In the genomic region with DNA sequence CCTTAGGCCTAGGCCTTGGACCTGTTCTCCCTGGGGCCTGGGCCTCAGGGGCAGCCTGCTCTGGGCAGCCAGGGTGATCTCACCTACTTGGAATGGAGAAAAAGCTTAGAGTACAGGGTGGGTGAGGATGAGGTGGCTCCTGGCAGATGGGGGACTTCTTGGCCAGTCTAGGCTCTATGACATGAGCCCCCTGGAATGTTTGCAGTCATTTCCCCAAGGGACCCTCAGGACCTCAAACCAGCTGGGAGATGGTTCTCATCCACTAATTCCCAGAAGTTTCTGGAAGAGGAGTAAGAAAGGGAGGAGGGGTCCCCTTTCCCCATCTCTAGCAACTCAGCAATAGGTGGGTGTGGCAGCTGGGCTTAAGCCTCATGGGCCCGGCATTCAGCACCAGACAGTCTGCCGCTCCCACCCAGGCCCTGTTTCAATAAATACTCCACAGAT, we compare ENCODE assay signal across 15 mouse cellular contexts. TPM values are rescaled to one million over a fixed set of nuclear protein-coding genes. Genes with fewer than 3 reads are reported as not detected.
DNase-seq lines count a peak whose midpoint lies in the region; ATAC-seq lines count a peak whose summit lies in the region.
"Had no signal": no experiment of that assay in that cellular context is flagged by ENCODE, and none has a peak within 500 bp of the region (broad histone marks: within the 10 kb centered on the region; RNA-seq: fewer than 3 reads in every experiment).

No protein-coding gene starts in this region.

- no peak overlapping the region for H3K4me3 ChIP-seq in lung, embryonic 16.5 days (ENCODE audit: low read length)
- no peak overlapping the region for H3K4me3 ChIP-seq in embryonic facial prominence, embryonic 14.5 days (ENCODE audit: low read depth, low read length)
- no peak overlapping the region for H3K4me3 ChIP-seq in stomach, embryonic 15.5 days (replicated peaks)
- H3K4me3 ChIP-seq in hindbrain, embryonic 14.5 days (replicated peaks; ENCODE audit: low read length), result no peak overlapping the region
- H3K4me3 ChIP-seq in neural tube, embryonic 15.5 days (replicated peaks), result no peak overlapping the region
- H3K4me3 ChIP-seq: forebrain, embryonic 12.5 days; liver, embryonic 12.5 days; neural tube, embryonic 13.5 days had no signal

- intact Hi-C loops in heart, postnatal 14 days (cut with DNase I), result no loop called here

- H3K4me1 ChIP-seq in lung, embryonic 16.5 days (replicated peaks; ENCODE audit: control insufficient read depth, insufficient read depth, low read length), result peaks cover 36% of the 10 kb centered on the region
- H3K4me1 ChIP-seq in embryonic facial prominence, embryonic 14.5 days (ENCODE audit: control insufficient read depth, insufficient read depth, low read length), result peaks cover 16% of the 10 kb centered on the region
- H3K4me1 ChIP-seq in stomach, embryonic 15.5 days, result peaks cover 50% of the 10 kb centered on the region
- 0 out of 2 replicates have a peak, but pooled peaks cover 15% of the 10 kb centered on the region for H3K4me1 ChIP-seq in hindbrain, embryonic 14.5 days (replicated peaks; ENCODE audit: control insufficient read depth, insufficient read depth, low read length)
- peaks cover 7% of the 10 kb centered on the region; the same call in 1 of the 2 replicates for H3K4me1 ChIP-seq in neural tube, embryonic 15.5 days

- H3K9me3 ChIP-seq in lung, embryonic 16.5 days (ENCODE audit: control insufficient read depth, low read length), result no peaks in the 10 kb centered on the region
- H3K9me3 ChIP-seq in embryonic facial prominence, embryonic 14.5 days (ENCODE audit: control insufficient read depth, low read length), result no peaks in the 10 kb centered on the region
- H3K9me3 ChIP-seq in stomach, embryonic 15.5 days, result no peaks in the 10 kb centered on the region
- H3K9me3 ChIP-seq in hindbrain, embryonic 14.5 days (ENCODE audit: control insufficient read depth, low read length), result no peaks in the 10 kb centered on the region
- no peaks in the 10 kb centered on the region for H3K9me3 ChIP-seq in neural tube, embryonic 15.5 days (replicated peaks)
- H3K9me3 ChIP-seq: forebrain, embryonic 12.5 days; liver, embryonic 12.5 days; neural tube, embryonic 13.5 days had no signal

- H3K9ac ChIP-seq in lung, embryonic 16.5 days (ENCODE audit: low read length), result no peak overlapping the region
- no peak overlapping the region for H3K9ac ChIP-seq in embryonic facial prominence, embryonic 14.5 days (ENCODE audit: low read depth, low read length)
- no peak overlapping the region for H3K9ac ChIP-seq in stomach, embryonic 15.5 days
- no peak overlapping the region for H3K9ac ChIP-seq in hindbrain, embryonic 14.5 days
- no peak overlapping the region for H3K9ac ChIP-seq in neural tube, embryonic 15.5 days (replicated peaks)
- H3K9ac ChIP-seq: forebrain, embryonic 12.5 days; liver, embryonic 12.5 days; neural tube, embryonic 13.5 days had no signal

- H3K27me3 ChIP-seq in lung, embryonic 16.5 days (ENCODE audit: control insufficient read depth, insufficient read depth, low read depth, low read length), result no peaks in the 10 kb centered on the region
- H3K27me3 ChIP-seq in embryonic facial prominence, embryonic 14.5 days (replicated peaks; ENCODE audit: control insufficient read depth, insufficient read depth, low read length), result no peaks in the 10 kb centered on the region
- no peaks in the 10 kb centered on the region for H3K27me3 ChIP-seq in stomach, embryonic 15.5 days (replicated peaks)
- H3K27me3 ChIP-seq in hindbrain, embryonic 14.5 days (ENCODE audit: control insufficient read depth, insufficient read depth, low read length), result no peaks in the 10 kb centered on the region
- H3K27me3 ChIP-seq in neural tube, embryonic 15.5 days (replicated peaks), result no peaks in the 10 kb centered on the region
- H3K27me3 ChIP-seq: forebrain, embryonic 12.5 days; neural tube, embryonic 13.5 days had no signal

- H3K36me3 ChIP-seq in lung, embryonic 16.5 days (ENCODE audit: control insufficient read depth, insufficient read depth, low read length), result no peaks in the 10 kb centered on the region
- H3K36me3 ChIP-seq in embryonic facial prominence, embryonic 14.5 days (ENCODE audit: control insufficient read depth, insufficient read depth, low read length), result 0 out of 2 replicates have a peak, but pooled peaks cover 2% of the 10 kb centered on the region
- H3K36me3 ChIP-seq in stomach, embryonic 15.5 days, result no peaks in the 10 kb centered on the region
- no peaks in the 10 kb centered on the region for H3K36me3 ChIP-seq in hindbrain, embryonic 14.5 days (replicated peaks; ENCODE audit: control insufficient read depth, insufficient read depth)
- H3K36me3 ChIP-seq in neural tube, embryonic 15.5 days, result no peaks in the 10 kb centered on the region
- H3K36me3 ChIP-seq: forebrain, embryonic 12.5 days; liver, embryonic 12.5 days; neural tube, embryonic 13.5 days had no signal

- peak overlapping the region; percentile 60 for H3K27ac ChIP-seq in lung, embryonic 16.5 days (ENCODE audit: low read length)
- no peak overlapping the region for H3K27ac ChIP-seq in embryonic facial prominence, embryonic 14.5 days (replicated peaks; ENCODE audit: low read depth, low read length)
- H3K27ac ChIP-seq in stomach, embryonic 15.5 days, result peak overlapping the region; percentile 66; the same call in 1 of the 2 replicates
- H3K27ac ChIP-seq in hindbrain, embryonic 14.5 days, result no peak overlapping the region
- no peak overlapping the region for H3K27ac ChIP-seq in neural tube, embryonic 15.5 days (replicated peaks)
- H3K27ac ChIP-seq: forebrain, embryonic 12.5 days; liver, embryonic 12.5 days; neural tube, embryonic 13.5 days had no signal

- peak; percentile 37 for ATAC-seq in lung, embryonic 16.5 days (ENCODE audit: low read depth)
- no peak for ATAC-seq in embryonic facial prominence, embryonic 14.5 days (ENCODE audit: low read depth)
- ATAC-seq in stomach, embryonic 15.5 days (ENCODE audit: insufficient read depth, low FRiP score, low read depth), result 0 out of 2 replicates have a peak, but pooled peaks have one; percentile 15
- no peak for ATAC-seq in hindbrain, embryonic 14.5 days (ENCODE audit: low FRiP score)
- ATAC-seq in neural tube, embryonic 15.5 days (ENCODE audit: low FRiP score), result no peak
- ATAC-seq: liver, embryonic 12.5 days had no signal

- no peak overlapping the region for H3K4me2 ChIP-seq in lung, embryonic 16.5 days (ENCODE audit: low read depth, low read length)
- H3K4me2 ChIP-seq in embryonic facial prominence, embryonic 14.5 days (ENCODE audit: low read depth, low read length), result no peak overlapping the region
- H3K4me2 ChIP-seq in stomach, embryonic 15.5 days, result no peak overlapping the region
- H3K4me2 ChIP-seq in hindbrain, embryonic 14.5 days (replicated peaks), result no peak overlapping the region
- H3K4me2 ChIP-seq in neural tube, embryonic 15.5 days, result no peak overlapping the region
- H3K4me2 ChIP-seq: forebrain, embryonic 12.5 days; liver, embryonic 12.5 days; midbrain, embryonic 11.5 days; neural tube, embryonic 13.5 days had no signal

- no peak for DNase-seq in lung, postnatal 25 days (ENCODE audit: low spot score)
- DNase-seq in embryonic facial prominence, embryonic 14.5 days (ENCODE audit: low spot score), result peak; percentile 55
- peak; percentile 47 to 54 for DNase-seq in heart, postnatal 14 days
- DNase-seq in hindbrain, embryonic 14.5 days (ENCODE audit: low spot score), result no peak
- no peak for DNase-seq in urinary bladder, postnatal 14 days (ENCODE audit: low spot score)
- DNase-seq: right cerebral cortex, postnatal 25 days had no signal

- WGBS in lung, embryonic 16.5 days, result 49% methylated on average over 2 of the region's 2 CpGs
- 33% methylated on average over 2 of the region's 2 CpGs for WGBS in embryonic facial prominence, embryonic 14.5 days
- 33% methylated on average over 2 of the region's 2 CpGs for WGBS in stomach, embryonic 15.5 days
- 57% methylated on average over 2 of the region's 2 CpGs for WGBS in hindbrain, embryonic 14.5 days
- WGBS in neural tube, embryonic 15.5 days, result 69% methylated on average over 2 of the region's 2 CpGs

RNA-seq across cellular contexts. Expression of a gene that starts 13.6 kb away (rescaled TPM):
- polyA plus RNA-seq in lung, embryonic 16.5 days (2015; fragmentation: Nextera tagmentation; extraction: Ambion mirVana), result 38.6 and 42.4 TPM in 2 replicates
- 68.7 and 74.1 TPM in 2 replicates for polyA plus RNA-seq in embryonic facial prominence, embryonic 14.5 days (2014; fragmentation: Nextera tagmentation; extraction: Ambion mirVana)
- 10 to 100 TPM; 50.5 to 53.2 TPM for total RNA-seq in heart, postnatal 14 days (2021)
- 42.1 and 49.2 TPM in 2 replicates for polyA plus RNA-seq in stomach, embryonic 15.5 days (2015; fragmentation: Nextera tagmentation; extraction: Ambion mirVana)
- 7.9 and 9.6 TPM in 2 replicates for polyA plus RNA-seq in hindbrain, embryonic 14.5 days (2014; fragmentation: Nextera tagmentation; extraction: Ambion mirVana)
- polyA plus RNA-seq in neural tube, embryonic 15.5 days (2015; fragmentation: Nextera tagmentation; extraction: Ambion mirVana), result 10.2 and 12.1 TPM in 2 replicates
- total RNA-seq: common myeloid progenitor, adult 5-6 weeks; granulocyte monocyte progenitor cell, adult 5-6 weeks had no signal

RNA-seq across cellular contexts. Expression of a gene that starts 46.4 kb away (rescaled TPM):
- 28.7 and 28.8 TPM in 2 replicates for polyA plus RNA-seq in lung, embryonic 16.5 days (2015; fragmentation: Nextera tagmentation; extraction: Ambion mirVana)
- polyA plus RNA-seq in embryonic facial prominence, embryonic 14.5 days (2014; fragmentation: Nextera tagmentation; extraction: Ambion mirVana), result 25.0 and 34.1 TPM in 2 replicates
- total RNA-seq in heart, postnatal 14 days (2021), result 10 to 100 TPM; 12.7 to 12.9 TPM
- polyA plus RNA-seq in stomach, embryonic 15.5 days (2015; fragmentation: Nextera tagmentation; extraction: Ambion mirVana), result 24.1 and 30.0 TPM in 2 replicates
- polyA plus RNA-seq in hindbrain, embryonic 14.5 days (2014; fragmentation: Nextera tagmentation; extraction: Ambion mirVana), result 103 TPM in 2 replicates
- 121 and 136 TPM in 2 replicates for polyA plus RNA-seq in neural tube, embryonic 15.5 days (2015; fragmentation: Nextera tagmentation; extraction: Ambion mirVana)

RNA-seq across cellular contexts. Expression of a gene that starts 49.8 kb away (rescaled TPM):
- 20.4 and 21.6 TPM in 2 replicates for polyA plus RNA-seq in lung, embryonic 16.5 days (2015; fragmentation: Nextera tagmentation; extraction: Ambion mirVana)
- 14.6 and 15.3 TPM in 2 replicates for polyA plus RNA-seq in embryonic facial prominence, embryonic 14.5 days (2014; fragmentation: Nextera tagmentation; extraction: Ambion mirVana)
- 10 to 100 TPM; 10.9 to 11.9 TPM for total RNA-seq in heart, postnatal 14 days (2021)
- polyA plus RNA-seq in stomach, embryonic 15.5 days (2015; fragmentation: Nextera tagmentation; extraction: Ambion mirVana), result 15.5 and 19.6 TPM in 2 replicates
- 4.3 and 4.4 TPM in 2 replicates for polyA plus RNA-seq in hindbrain, embryonic 14.5 days (2014; fragmentation: Nextera tagmentation; extraction: Ambion mirVana)
- polyA plus RNA-seq in neural tube, embryonic 15.5 days (2015; fragmentation: Nextera tagmentation; extraction: Ambion mirVana), result 3.9 and 8.6 TPM in 2 replicates

Comparison
In these comparisons a context has a peak if more than half of its experiments do, and no peak if none do; other contexts are left out.
1. ATAC-seq: peak in lung, embryonic 16.5 days (single experiment) and stomach, embryonic 15.5 days (single experiment); none in embryonic facial prominence, embryonic 14.5 days (single experiment), hindbrain, embryonic 14.5 days (single experiment) and neural tube, embryonic 15.5 days (single experiment).
2. H3K27ac ChIP-seq: peak in lung, embryonic 16.5 days (single experiment) and stomach, embryonic 15.5 days (single experiment); none in embryonic facial prominence, embryonic 14.5 days (single experiment), hindbrain, embryonic 14.5 days (single experiment) and neural tube, embryonic 15.5 days (single experiment).
3. DNase-seq: peak in embryonic facial prominence, embryonic 14.5 days (single experiment) and heart, postnatal 14 days (2 of 2); none in lung, postnatal 25 days (single experiment), hindbrain, embryonic 14.5 days (single experiment) and urinary bladder, postnatal 14 days (single experiment).